Mouse (Mus musculus): ENCODE data around the gene Tmem200b. TPM values are rescaled to one million over a fixed set of nuclear protein-coding genes. Genes with fewer than 3 reads are reported as not detected.

Tmem200b gene
- polyA plus RNA-seq, 1 experiment from 2014 or later, result 1.2 TPM

GRCm38 (mm10) chr4:131920595-131921351 lies 798 bp upstream of the Tmem200b start:
- peaks cover 48% of the 10 kb centered on the region for H3K4me1 ChIP-seq
- under 1% methylated on average over 75 of the region's 76 CpGs for WGBS

GRCm38 (mm10) chr4:131922404-131922803 lies 833 bp downstream of the Tmem200b start:
- Histone ChIP-seq H3K4me2 (peak overlapping the region; percentile 93), H3K4me1 (peaks cover 38% of the 10 kb centered on the region), H3K36me3 (no peaks in the 10 kb centered on the region), H3K27me3 (replicated peaks) (peaks cover 25% of the 10 kb centered on the region), H3K27ac (no peak overlapping the region), H3K4me3 (replicated peaks) (peak overlapping the region; percentile 61), H3K9ac (no peak overlapping the region), H3K9me3 (no peaks in the 10 kb centered on the region)
- ATAC-seq (ENCODE audit: insufficient read depth, low FRiP score, low read depth), result no peak
- WGBS, result 63% methylated on average over 15 of the region's 15 CpGs

More at GRCm38 (mm10) chr4:131920595-131921351, 798 bp upstream of the Tmem200b start:
- Histone ChIP-seq H3K9ac (peak overlapping the region; percentile 32), H3K4me3 (replicated peaks) (peak overlapping the region; percentile 61), H3K4me2 (peak overlapping the region; percentile 93), H3K27me3 (replicated peaks) (peaks cover 39% of the 10 kb centered on the region), H3K9me3 (no peaks in the 10 kb centered on the region), H3K27ac (peak overlapping the region; percentile 38), H3K36me3 (no peaks in the 10 kb centered on the region)
- ATAC-seq (ENCODE audit: insufficient read depth, low FRiP score, low read depth), result peak; percentile 19

- no peak for ATAC-seq (ENCODE audit: insufficient read depth, low FRiP score, low read depth)
- peaks cover 5% of the 10 kb centered on the region for H3K36me3 ChIP-seq
- peaks cover 23% of the 10 kb centered on the region for H3K27me3 ChIP-seq (replicated peaks)
- H3K27ac ChIP-seq, result no peak overlapping the region
- H3K9me3 ChIP-seq, result no peaks in the 10 kb centered on the region
- H3K4me3 ChIP-seq (replicated peaks), result no peak overlapping the region
- 65% methylated on average over 6 of the region's 6 CpGs for WGBS
- H3K4me1 ChIP-seq, result peaks cover 30% of the 10 kb centered on the region
- no peak overlapping the region for H3K9ac ChIP-seq
- H3K4me2 ChIP-seq, result no peak overlapping the region
These were observed 2.7 kb downstream of the Tmem200b start for GRCm38 (mm10) chr4:131924096-131924810.

- Histone ChIP-seq H3K9me3 (no peaks in the 10 kb centered on the region), H3K36me3 (peaks cover 14% of the 10 kb centered on the region), H3K4me1 (peaks cover 4% of the 10 kb centered on the region; the same call in 1 of the 2 replicates), H3K4me3 (replicated peaks) (no peak overlapping the region), H3K9ac (no peak overlapping the region), H3K27me3 (replicated peaks) (no peaks in the 10 kb centered on the region), H3K27ac (no peak overlapping the region), H3K4me2 (no peak overlapping the region)
- WGBS, result 81% methylated on average over 6 of the region's 6 CpGs
- ATAC-seq (ENCODE audit: insufficient read depth, low FRiP score, low read depth), result no peak
These were observed 7.6 kb downstream of the Tmem200b start for GRCm38 (mm10) chr4:131929146-131929545.

- WGBS, result 79% methylated on average over 2 of the region's 2 CpGs
- Histone ChIP-seq H3K36me3 (0 out of 2 replicates have a peak, but pooled peaks cover 7% of the 10 kb centered on the region), H3K9ac (no peak overlapping the region), H3K4me3 (replicated peaks) (no peak overlapping the region), H3K4me2 (no peak overlapping the region), H3K9me3 (no peaks in the 10 kb centered on the region), H3K27ac (no peak overlapping the region), H3K4me1 (no peaks in the 10 kb centered on the region), H3K27me3 (replicated peaks) (no peaks in the 10 kb centered on the region)
- no peak for ATAC-seq (ENCODE audit: insufficient read depth, low FRiP score, low read depth)
These were observed 17.9 kb downstream of the Tmem200b start for GRCm38 (mm10) chr4:131939459-131939858.

GRCm38 (mm10) chr4:131940846-131941245 lies 19.3 kb downstream of the Tmem200b start:
- H3K27ac ChIP-seq, result no peak overlapping the region
- no peaks in the 10 kb centered on the region for H3K9me3 ChIP-seq
- H3K4me1 ChIP-seq, result no peaks in the 10 kb centered on the region
- H3K27me3 ChIP-seq (replicated peaks), result no peaks in the 10 kb centered on the region
- no peak overlapping the region for H3K4me3 ChIP-seq (replicated peaks)
- no peak overlapping the region for H3K4me2 ChIP-seq
- 93% methylated on average over 4 of the region's 4 CpGs for WGBS
- H3K36me3 ChIP-seq, result no peaks in the 10 kb centered on the region
- no peak for ATAC-seq (ENCODE audit: insufficient read depth, low FRiP score, low read depth)
- H3K9ac ChIP-seq, result no peak overlapping the region

- ATAC-seq (ENCODE audit: insufficient read depth, low FRiP score, low read depth), result 0 out of 2 replicates have a peak, but pooled peaks have one; percentile 35
- WGBS, result 83% methylated on average over 11 of the region's 11 CpGs
- no peaks in the 10 kb centered on the region for H3K9me3 ChIP-seq
- no peak overlapping the region for H3K9ac ChIP-seq
- H3K4me3 ChIP-seq (replicated peaks), result no peak overlapping the region
- no peaks in the 10 kb centered on the region for H3K27me3 ChIP-seq (replicated peaks)
- H3K36me3 ChIP-seq, result no peaks in the 10 kb centered on the region
- H3K4me2 ChIP-seq, result no peak overlapping the region
- no peaks in the 10 kb centered on the region for H3K4me1 ChIP-seq
- no peak overlapping the region for H3K27ac ChIP-seq
These were observed 26.3 kb downstream of the Tmem200b start for GRCm38 (mm10) chr4:131947848-131948247.

- H3K27me3 ChIP-seq (replicated peaks), result no peaks in the 10 kb centered on the region
- no peak for ATAC-seq (ENCODE audit: insufficient read depth, low FRiP score, low read depth)
- H3K9ac ChIP-seq, result no peak overlapping the region
- no peak overlapping the region for H3K4me3 ChIP-seq (replicated peaks)
- no peaks in the 10 kb centered on the region for H3K9me3 ChIP-seq
- WGBS, result 41% methylated on average over 5 of the region's 5 CpGs
- H3K27ac ChIP-seq, result no peak overlapping the region
- H3K4me1 ChIP-seq, result no peaks in the 10 kb centered on the region
- H3K36me3 ChIP-seq, result no peaks in the 10 kb centered on the region
- H3K4me2 ChIP-seq, result no peak overlapping the region
These were observed 28.3 kb downstream of the Tmem200b start for GRCm38 (mm10) chr4:131949903-131950302.

- Histone ChIP-seq H3K27me3 (replicated peaks) (no peaks in the 10 kb centered on the region), H3K36me3 (no peaks in the 10 kb centered on the region), H3K4me1 (no peaks in the 10 kb centered on the region), H3K9ac (no peak overlapping the region), H3K4me2 (no peak overlapping the region), H3K4me3 (replicated peaks) (no peak overlapping the region), H3K9me3 (no peaks in the 10 kb centered on the region), H3K27ac (no peak overlapping the region)
- 67% methylated on average over 8 of the region's 8 CpGs for WGBS
- no peak for ATAC-seq (ENCODE audit: insufficient read depth, low FRiP score, low read depth)
These were observed 29.1 kb downstream of the Tmem200b start for GRCm38 (mm10) chr4:131950657-131951056.

GRCm38 (mm10) chr4:131957161-131957560 lies 35.6 kb downstream of the Tmem200b start:
- Histone ChIP-seq H3K4me2 (no peak overlapping the region), H3K36me3 (0 out of 2 replicates have a peak, but pooled peaks cover 4% of the 10 kb centered on the region), H3K27ac (no peak overlapping the region), H3K9ac (no peak overlapping the region), H3K9me3 (no peaks in the 10 kb centered on the region), H3K4me1 (no peaks in the 10 kb centered on the region), H3K27me3 (replicated peaks) (no peaks in the 10 kb centered on the region), H3K4me3 (replicated peaks) (no peak overlapping the region)
- ATAC-seq (ENCODE audit: insufficient read depth, low FRiP score, low read depth), result no peak
- 55% methylated on average over 3 of the region's 3 CpGs for WGBS

- no peak overlapping the region for H3K4me2 ChIP-seq
- no peaks in the 10 kb centered on the region for H3K4me1 ChIP-seq
- no peak overlapping the region for H3K9ac ChIP-seq
- no peak overlapping the region for H3K27ac ChIP-seq
- H3K27me3 ChIP-seq (replicated peaks), result no peaks in the 10 kb centered on the region
- H3K9me3 ChIP-seq, result no peaks in the 10 kb centered on the region
- H3K4me3 ChIP-seq (replicated peaks), result no peak overlapping the region
- peaks cover 24% of the 10 kb centered on the region; the same call in 1 of the 2 replicates for H3K36me3 ChIP-seq
- 91% methylated on average over 2 of the region's 2 CpGs for WGBS
- no peak for ATAC-seq (ENCODE audit: insufficient read depth, low FRiP score, low read depth)
These were observed 47.3 kb downstream of the Tmem200b start for GRCm38 (mm10) chr4:131968873-131969272.

GRCm38 (mm10) chr4:131970244-131970853 lies 48.8 kb downstream of the Tmem200b start:
- Histone ChIP-seq H3K9me3 (no peaks in the 10 kb centered on the region), H3K4me2 (no peak overlapping the region), H3K9ac (no peak overlapping the region), H3K36me3 (peaks cover 26% of the 10 kb centered on the region), H3K27me3 (replicated peaks) (no peaks in the 10 kb centered on the region), H3K4me3 (replicated peaks) (no peak overlapping the region), H3K27ac (no peak overlapping the region), H3K4me1 (no peaks in the 10 kb centered on the region)
- WGBS, result 72% methylated on average over 7 of the region's 7 CpGs
- ATAC-seq (ENCODE audit: insufficient read depth, low FRiP score, low read depth), result no peak
